Mouse (Mus musculus) liver, embryonic 14.5 days (tissue): ENCODE measurements around the gene Map3k5. TPM values are rescaled to one million over a fixed set of nuclear protein-coding genes. Genes with fewer than 3 reads are reported as not detected.

Source experiments
- ATAC-seq: fragments of 200-750 bp; cut with Nextera tagmentation; 2 replicates; pipeline ENCODE4 v1.8.0; 2017; ENCODE audit warnings: moderate number of reproducible peaks, mild to moderate bottlenecking, moderate library complexity; ENCODE audit not compliant: insufficient read depth
- DNase-seq, 3 experiments: peaks; one replicate each; pipeline ENCODE4 v3.0.0-alpha.2; 2012 to 2013; ENCODE audit warnings: low read depth in 3 of 3, low spot score in 3 of 3
- H3K27ac ChIP-seq: fragments of 300-500 bp; sonication (generic); 2 replicates; pipeline ENCODE4 v1.5.1; 2014; ENCODE audit warnings: moderate library complexity, mild to moderate bottlenecking, control low read depth, inconsistent platforms
- H3K27me3 ChIP-seq: fragments of 300-500 bp; sonication (generic); 2 replicates; pipeline ENCODE4 v1.6.1; 2014; ENCODE audit warnings: mild to moderate bottlenecking, low read length, moderate library complexity; ENCODE audit not compliant: control insufficient read depth, insufficient read depth
- H3K36me3 ChIP-seq: fragments of 300-500 bp; sonication (generic); replicated peaks from 2 replicates; pipeline ENCODE4 v1.6.1; 2014; ENCODE audit warnings: low read depth; ENCODE audit not compliant: control insufficient read depth, insufficient read depth
- H3K4me1 ChIP-seq, 2 experiments: fragments of 200-500 bp in 1 of 2; fragments of 300-500 bp in 1 of 2; sonication (generic) in 1 of 2; replicated peaks; 2 replicates each; pipeline ENCODE4 v1.6.1; 2012 to 2014; ENCODE audit warnings: antibody characterized with exemption in 1 of 2, inconsistent platforms in 1 of 2, low read length in 1 of 2; ENCODE audit not compliant: control insufficient read depth in 2 of 2, insufficient read depth in 2 of 2
- H3K4me2 ChIP-seq: fragments of 300-500 bp; sonication (generic); 2 replicates; pipeline ENCODE4 v1.6.1; 2014; ENCODE audit warnings: low read depth, mild to moderate bottlenecking, control low read depth, moderate library complexity
- H3K4me3 ChIP-seq, 2 experiments: fragments of 200-500 bp in 1 of 2; fragments of 300-500 bp in 1 of 2; sonication (generic) in 1 of 2; 2 replicates each; pipeline ENCODE4 v1.5.1; 2012 to 2014; ENCODE audit warnings: low read depth in 2 of 2, low read length in 2 of 2, mild to moderate bottlenecking in 2 of 2, control low read depth in 1 of 2, inconsistent platforms in 1 of 2, moderate library complexity in 1 of 2; ENCODE audit not compliant: insufficient read depth in 1 of 2
- H3K9ac ChIP-seq: fragments of 300-500 bp; sonication (generic); replicated peaks from 2 replicates; pipeline ENCODE4 v1.6.1; 2014; ENCODE audit warnings: mild to moderate bottlenecking, control low read depth, moderate library complexity
- H3K9me3 ChIP-seq: fragments of 300-500 bp; sonication (generic); 2 replicates; pipeline ENCODE4 v1.6.1; 2016; ENCODE audit warnings: low read length, mixed read lengths; ENCODE audit not compliant: control insufficient read depth
- CTCF ChIP-seq: IDR thresholded peaks from 2 replicates; pipeline ENCODE4 v1.5.1; 2016; ENCODE audit warnings: antibody characterized with exemption, low read depth, control low read depth
- EP300 ChIP-seq: IDR thresholded peaks from 2 replicates; pipeline ENCODE4 v1.6.1; 2016; ENCODE audit warnings: antibody characterized with exemption, low read depth
- WGBS: fragments of 180-500 bp; shearing (Covaris S2); extraction: QIAGEN DNeasy Blood & Tissue Kit; methylation state at CpG from one replicate; pipeline ENCODE4 v1.1.7; 2014; ENCODE audit not compliant: insufficient replicate concordance; 5-methylcytosine and 5-hydroxymethylcytosine counted together
- polyA plus RNA-seq, 2 experiments: library from polyadenylated mRNA; depleted of rRNA in 1 of 2; stranded (reverse) in 1 of 2; unstranded in 1 of 2; fragments of >200 nt; fragmentation: Nextera tagmentation in 1 of 2; extraction: Ambion mirVana in 1 of 2; gene quantifications; 2 replicates each; pipeline versions ENCODE4 v1.2.1 to v1.2.3; 2012 to 2014

The Map3k5 gene
- polyA plus RNA-seq, 2 experiments, result 1.0 to 1.1 TPM

GRCm38 (mm10) chr10:20018806-20019205 is 84.5 kb downstream of the Map3k5 start:
- Histone ChIP-seq H3K4me1 (no peaks in the 10 kb centered on the region), H3K27me3 (no peaks in the 10 kb centered on the region), H3K4me2 (no peak overlapping the region), H3K36me3 (no peaks in the 10 kb centered on the region), H3K4me3 (no peak overlapping the region), H3K9me3 (no peaks in the 10 kb centered on the region), H3K9ac (no peak overlapping the region), H3K27ac (no peak overlapping the region)
- 65% methylated on average over 3 of the region's 3 CpGs for WGBS
- TF ChIP-seq EP300, result no peak
- TF ChIP-seq CTCF, result no peak
- ATAC-seq (no peak), DNase-seq (no peak)

GRCm38 (mm10) chr10:20021256-20021655 is 87.0 kb downstream of the Map3k5 start:
- WGBS, result 71% methylated on average over 6 of the region's 6 CpGs
- H3K9ac ChIP-seq, result no peak overlapping the region

DNA sequence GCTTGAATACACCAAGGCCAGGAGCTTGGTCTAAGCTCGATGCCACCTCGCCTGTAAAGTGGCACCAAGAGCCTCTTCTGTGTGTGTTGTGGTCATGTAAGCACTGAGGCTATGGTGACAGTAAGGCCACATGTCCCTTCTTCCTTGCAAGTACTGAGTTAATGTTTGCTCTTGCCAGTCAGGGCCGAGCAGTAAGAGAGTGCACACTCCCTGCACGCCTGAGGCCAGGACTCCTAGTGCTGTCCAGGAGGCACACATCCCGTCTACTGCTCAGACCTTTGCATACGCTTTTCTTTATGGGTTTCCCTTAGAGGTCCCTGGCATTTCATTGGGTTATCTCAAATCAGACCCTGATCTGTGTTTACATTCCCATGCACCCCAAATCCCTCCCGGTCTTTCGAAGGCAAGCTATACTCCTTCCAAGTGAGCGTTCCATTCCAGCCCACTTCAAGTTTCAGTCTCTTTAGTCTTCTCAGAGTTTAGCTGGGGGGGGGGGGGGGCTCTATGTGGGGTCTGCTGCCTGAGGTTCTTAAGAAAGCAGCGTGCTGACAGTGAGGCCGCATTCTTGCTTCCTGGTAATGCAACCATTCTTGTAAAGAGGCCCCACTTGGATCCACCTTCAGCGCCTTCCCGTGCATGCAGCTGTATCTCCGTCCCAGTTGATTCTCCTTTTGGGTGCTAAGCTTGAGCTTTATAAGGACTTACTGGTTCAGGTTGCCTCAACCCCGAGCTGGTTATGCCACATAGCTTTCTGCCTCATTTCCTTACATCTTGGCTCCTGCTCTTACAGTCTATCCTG is 87.6 kb downstream of the Map3k5 start:
- no peak overlapping the region for H3K4me2 ChIP-seq
- no peak for DNase-seq
- WGBS, result 71% methylated on average over 15 of the region's 15 CpGs

More at GRCm38 (mm10) chr10:20021256-20021655, 87.0 kb downstream of the Map3k5 start:
- Histone ChIP-seq H3K4me2 (no peak overlapping the region), H3K27ac (no peak overlapping the region), H3K36me3 (no peaks in the 10 kb centered on the region), H3K4me1 (no peaks in the 10 kb centered on the region), H3K9me3 (no peaks in the 10 kb centered on the region), H3K27me3 (no peaks in the 10 kb centered on the region), H3K4me3 (no peak overlapping the region)
- no peak for TF ChIP-seq EP300
- no peak for TF ChIP-seq CTCF
- no peak for ATAC-seq
- no peak for DNase-seq

GRCm38 (mm10) chr10:20022608-20023340 is 88.5 kb downstream of the Map3k5 start:
- H3K4me2 ChIP-seq, result no peak overlapping the region
- no peak overlapping the region for H3K9ac ChIP-seq
- H3K36me3 ChIP-seq, result no peaks in the 10 kb centered on the region
- no peaks in the 10 kb centered on the region for H3K27me3 ChIP-seq
- ATAC-seq, result no peak
- no peaks in the 10 kb centered on the region for H3K9me3 ChIP-seq
- TF ChIP-seq CTCF (no peak), EP300 (no peak)
- no peak overlapping the region for H3K4me3 ChIP-seq
- H3K4me1 ChIP-seq, result no peaks in the 10 kb centered on the region
- 60% methylated on average over 10 of the region's 10 CpGs for WGBS
- DNase-seq, result no peak
- no peak overlapping the region for H3K27ac ChIP-seq

More for the DNA sequence above, 87.6 kb downstream of the Map3k5 start:
- TF ChIP-seq CTCF (no peak), EP300 (no peak)
- no peak overlapping the region for H3K4me3 ChIP-seq
- H3K36me3 ChIP-seq, result no peaks in the 10 kb centered on the region
- H3K4me1 ChIP-seq, result no peaks in the 10 kb centered on the region
- H3K9ac ChIP-seq, result no peak overlapping the region
- H3K27ac ChIP-seq, result no peak overlapping the region
- no peaks in the 10 kb centered on the region for H3K27me3 ChIP-seq
- no peaks in the 10 kb centered on the region for H3K9me3 ChIP-seq
- no peak for ATAC-seq

- no peak for TF ChIP-seq EP300
- TF ChIP-seq CTCF, result no peak
- Histone ChIP-seq H3K4me2 (no peak overlapping the region), H3K36me3 (no peaks in the 10 kb centered on the region), H3K9me3 (no peaks in the 10 kb centered on the region), H3K4me3 (no peak overlapping the region), H3K4me1 (no peaks in the 10 kb centered on the region), H3K27me3 (no peaks in the 10 kb centered on the region), H3K27ac (no peak overlapping the region), H3K9ac (no peak overlapping the region)
- WGBS, result 76% methylated on average over 10 of the region's 10 CpGs
- DNase-seq, result no peak
- ATAC-seq, result no peak
Observed at GRCm38 (mm10) chr10:20023524-20023923, 89.3 kb downstream of the Map3k5 start.
